Comparison of ENCODE assay signal across 8 mouse cellular contexts in the genomic region with DNA sequence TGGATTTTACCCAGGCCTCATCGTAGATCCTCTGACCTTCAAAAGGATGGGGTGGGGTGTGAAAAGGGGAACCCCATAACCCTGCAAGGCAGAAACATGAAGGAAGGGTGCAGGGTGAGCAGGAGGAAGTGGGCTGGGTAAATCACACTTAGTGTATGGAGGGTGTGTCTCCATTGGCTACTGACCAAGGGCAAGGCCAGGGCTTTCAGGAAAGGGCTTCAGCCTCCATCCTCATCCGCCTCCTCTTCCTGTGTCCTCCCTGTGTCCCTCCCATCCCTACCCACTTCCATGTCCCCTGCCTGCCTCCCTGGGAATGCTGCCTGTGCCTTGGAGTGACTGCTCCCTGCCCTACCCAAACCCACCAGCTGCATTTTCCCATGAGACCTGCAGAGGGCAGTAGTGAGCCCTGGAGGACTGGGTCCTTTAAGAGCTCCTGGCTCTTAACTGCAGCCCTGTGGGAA. TPM values are rescaled to one million over a fixed set of nuclear protein-coding genes. Genes with fewer than 3 reads are reported as not detected.
DNase-seq lines count a peak whose midpoint lies in the region; ATAC-seq lines count a peak whose summit lies in the region.

No protein-coding gene starts in this region.

- H3K4me1 ChIP-seq in heart, embryonic 11.5 days (ENCODE audit: control insufficient read depth, insufficient read depth, low read length): peaks cover 3% of the 10 kb centered on the region
- no peaks in the 10 kb centered on the region for H3K4me1 ChIP-seq in forebrain, embryonic 16.5 days (replicated peaks; ENCODE audit: control insufficient read depth, insufficient read depth, low read length)
- peaks cover 5% of the 10 kb centered on the region; the same call in 1 of the 2 replicates for H3K4me1 ChIP-seq in hindbrain, embryonic 13.5 days (replicated peaks)

- H3K27ac ChIP-seq in heart, embryonic 11.5 days (ENCODE audit: low read depth, low read length): no peak overlapping the region
- no peak overlapping the region for H3K27ac ChIP-seq in forebrain, embryonic 16.5 days (ENCODE audit: low read length)
- H3K27ac ChIP-seq in hindbrain, embryonic 13.5 days: 0 out of 2 replicates have a peak overlapping the region, but pooled peaks have one; percentile 42

- WGBS in heart, embryonic 11.5 days (ENCODE audit: insufficient replicate concordance): 41% methylated on average over 2 of the region's 2 CpGs
- 88% methylated on average over 2 of the region's 2 CpGs for WGBS in forebrain, embryonic 16.5 days
- WGBS in hindbrain, embryonic 13.5 days: 81% methylated on average over 2 of the region's 2 CpGs

- peak; percentile 99 for DNase-seq in heart, adult 11 months
- peak; percentile 21 for DNase-seq in c-Kit-negative CD71-positive TER-119-positive erythroid progenitor cells, embryonic 14.5 days (ENCODE audit: low read depth, low spot score)
- peak; percentile 44 to 70 for DNase-seq in left cerebral cortex, postnatal 10 days (ENCODE audit: extremely low spot score in 1 of 2, low spot score in 2 of 2)
- peak; percentile 87 for DNase-seq in mesoderm, embryonic 11.5 days (ENCODE audit: low read depth, low spot score)
- peak; percentile 54 for DNase-seq in skeletal muscle tissue, adult 2 months (ENCODE audit: low read depth, low spot score)

- no peak overlapping the region for H3K4me2 ChIP-seq in heart, embryonic 11.5 days
- H3K4me2 ChIP-seq in forebrain, embryonic 16.5 days (ENCODE audit: low read length): no peak overlapping the region
- H3K4me2 ChIP-seq in hindbrain, embryonic 13.5 days: no peak overlapping the region

- H3K9me3 ChIP-seq in heart, embryonic 11.5 days (replicated peaks; ENCODE audit: control insufficient read depth, low read length): no peaks in the 10 kb centered on the region
- no peaks in the 10 kb centered on the region for H3K9me3 ChIP-seq in forebrain, embryonic 16.5 days (ENCODE audit: control insufficient read depth, low read length)
- H3K9me3 ChIP-seq in hindbrain, embryonic 13.5 days: no peaks in the 10 kb centered on the region

- no peaks in the 10 kb centered on the region for H3K27me3 ChIP-seq in heart, embryonic 11.5 days (ENCODE audit: control insufficient read depth, insufficient read depth, low read length)
- H3K27me3 ChIP-seq in forebrain, embryonic 16.5 days (replicated peaks; ENCODE audit: control insufficient read depth, insufficient read depth, low read length): no peaks in the 10 kb centered on the region
- no peaks in the 10 kb centered on the region for H3K27me3 ChIP-seq in hindbrain, embryonic 13.5 days

- H3K36me3 ChIP-seq in heart, embryonic 11.5 days (ENCODE audit: control insufficient read depth, insufficient read depth, low read length): peaks cover 56% of the 10 kb centered on the region
- peaks cover 46% of the 10 kb centered on the region for H3K36me3 ChIP-seq in forebrain, embryonic 16.5 days (ENCODE audit: control insufficient read depth, insufficient read depth)
- H3K36me3 ChIP-seq in hindbrain, embryonic 13.5 days: peaks cover 95% of the 10 kb centered on the region

- no peak overlapping the region for H3K4me3 ChIP-seq in heart, embryonic 11.5 days (ENCODE audit: low read depth, low read length)
- H3K4me3 ChIP-seq in forebrain, embryonic 16.5 days (replicated peaks; ENCODE audit: low read length): no peak overlapping the region
- no peak overlapping the region for H3K4me3 ChIP-seq in hindbrain, embryonic 13.5 days

- H3K9ac ChIP-seq in heart, embryonic 11.5 days (ENCODE audit: low read depth, low read length): no peak overlapping the region
- H3K9ac ChIP-seq in forebrain, embryonic 16.5 days (replicated peaks; ENCODE audit: low read depth, low read length): no peak overlapping the region
- no peak overlapping the region for H3K9ac ChIP-seq in hindbrain, embryonic 13.5 days

- ATAC-seq in heart, embryonic 11.5 days (replicated peaks; ENCODE audit: insufficient number of reproducible peaks, low FRiP score, low TSS enrichment): no peak; the same call in 1 of the 2 replicates
- ATAC-seq in forebrain, embryonic 16.5 days: peak; percentile 29; the same call in 1 of the 2 replicates
- no peak for ATAC-seq in hindbrain, embryonic 13.5 days (ENCODE audit: low FRiP score)

- intact Hi-C loops in left cerebral cortex, postnatal 10 days (cut with DNase I): no loop called here

RNA-seq across cellular contexts. Expression of a gene that starts 47.8 kb away (rescaled TPM):
- polyA plus RNA-seq in heart, embryonic 11.5 days (2014; fragmentation: Nextera tagmentation; extraction: Ambion mirVana): 92.7 and 99.4 TPM in 2 replicates
- 24.1 and 26.3 TPM in 2 replicates for polyA plus RNA-seq in forebrain, embryonic 16.5 days (2015; fragmentation: Nextera tagmentation; extraction: Ambion mirVana)
- polyA plus RNA-seq in hindbrain, embryonic 13.5 days (2015; fragmentation: Nextera tagmentation; extraction: Ambion mirVana): 28.0 and 32.0 TPM in 2 replicates
- 10 to 100 TPM; 21.1 to 22.0 TPM for total RNA-seq in left cerebral cortex, postnatal 10 days (2021)

Comparison
In these comparisons a context has a peak if more than half of its experiments do, and no peak if none do; other contexts are left out.
1. DNase-seq: peak in every context shown above with its lines; median percentile 99 in heart, adult 11 months; 87 in mesoderm, embryonic 11.5 days; 57 in left cerebral cortex, postnatal 10 days; 54 in skeletal muscle tissue, adult 2 months; 21 in c-Kit-negative CD71-positive TER-119-positive erythroid progenitor cells, embryonic 14.5 days.